Mouse (Mus musculus) midbrain, embryonic 12.5 days (tissue): ENCODE results near the gene Myl7. TPM values are rescaled to one million over a fixed set of nuclear protein-coding genes. Genes with fewer than 3 reads are reported as not detected.

Experiments used
- ATAC-seq: fragments of 200-750 bp; cut with Nextera tagmentation; 2 replicates; pipeline ENCODE4 v1.8.0; 2017; ENCODE audit warnings: low read depth, moderate TSS enrichment, moderate library complexity; ENCODE audit not compliant: low FRiP score
- H3K27ac ChIP-seq: fragments of 300-500 bp; sonication (generic); replicated peaks from 2 replicates; pipeline ENCODE4 v1.5.1; 2016; ENCODE audit warnings: mild to moderate bottlenecking
- H3K27me3 ChIP-seq: fragments of 300-500 bp; sonication (generic); 2 replicates; pipeline ENCODE4 v1.6.1; 2016; ENCODE audit warnings: mild to moderate bottlenecking
- H3K36me3 ChIP-seq: fragments of 300-500 bp; sonication (generic); 2 replicates; pipeline ENCODE4 v1.6.1; 2016
- H3K4me1 ChIP-seq: fragments of 300-500 bp; sonication (generic); 2 replicates; pipeline ENCODE4 v1.6.1; 2016
- H3K4me2 ChIP-seq: fragments of 300-500 bp; sonication (generic); replicated peaks from 2 replicates; pipeline ENCODE4 v1.6.1; 2016; ENCODE audit warnings: mild to moderate bottlenecking, moderate library complexity
- H3K4me3 ChIP-seq: fragments of 300-500 bp; sonication (generic); 2 replicates; pipeline ENCODE4 v1.5.1; 2016; ENCODE audit warnings: mild to moderate bottlenecking
- H3K9ac ChIP-seq: fragments of 300-500 bp; sonication (generic); replicated peaks from 2 replicates; pipeline ENCODE4 v1.6.1; 2016; ENCODE audit warnings: mild to moderate bottlenecking, moderate library complexity
- H3K9me3 ChIP-seq: fragments of 300-500 bp; sonication (generic); 2 replicates; pipeline ENCODE4 v1.6.1; 2016; ENCODE audit warnings: mild to moderate bottlenecking
- WGBS: fragments of 180-500 bp; shearing (Covaris S2); methylation state at CpG from one replicate; pipeline ENCODE4 v1.1.7; 2016; 5-methylcytosine and 5-hydroxymethylcytosine counted together
- polyA plus RNA-seq: library from polyadenylated mRNA; unstranded; fragments of >200 nt; fragmentation: Nextera tagmentation; extraction: Ambion mirVana; gene quantifications from 2 replicates; pipeline ENCODE4 v1.2.1, GENCODE M21; 2016

Myl7 gene
- polyA plus RNA-seq, 1 experiment from 2014 or later, result 1.2 TPM

DNA sequence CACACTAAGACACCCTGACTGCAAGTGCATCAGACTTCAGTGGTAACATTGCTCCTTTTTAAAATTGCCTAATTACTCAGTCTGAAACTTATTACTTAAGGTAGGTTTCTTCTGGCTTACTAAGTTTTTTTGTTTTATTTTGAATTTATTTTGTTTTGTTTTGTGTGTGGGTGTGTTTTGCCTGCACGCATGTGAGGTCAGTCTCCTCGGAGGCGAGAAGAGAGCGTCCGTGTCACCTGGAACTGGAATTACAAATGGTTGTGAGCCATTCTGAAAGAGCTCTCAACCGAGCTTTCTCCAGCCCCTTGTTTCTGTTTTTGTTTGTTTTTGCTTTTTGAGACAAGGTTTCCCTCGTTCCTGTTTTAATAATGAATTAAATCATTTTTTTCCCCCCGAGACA, 19.9 kb downstream of the Myl7 start:
- Histone ChIP-seq H3K4me1 (peaks cover 24% of the 10 kb centered on the region), H3K9ac (peak overlapping the region; percentile 59), H3K27me3 (no peaks in the 10 kb centered on the region), H3K4me3 (peak overlapping the region; percentile 66), H3K9me3 (no peaks in the 10 kb centered on the region), H3K4me2 (peak overlapping the region; percentile 61), H3K27ac (peak overlapping the region; percentile 81), H3K36me3 (peaks cover 28% of the 10 kb centered on the region)
- 50% methylated on average over 8 of the region's 8 CpGs for WGBS
- ATAC-seq, result no peak

DNA sequence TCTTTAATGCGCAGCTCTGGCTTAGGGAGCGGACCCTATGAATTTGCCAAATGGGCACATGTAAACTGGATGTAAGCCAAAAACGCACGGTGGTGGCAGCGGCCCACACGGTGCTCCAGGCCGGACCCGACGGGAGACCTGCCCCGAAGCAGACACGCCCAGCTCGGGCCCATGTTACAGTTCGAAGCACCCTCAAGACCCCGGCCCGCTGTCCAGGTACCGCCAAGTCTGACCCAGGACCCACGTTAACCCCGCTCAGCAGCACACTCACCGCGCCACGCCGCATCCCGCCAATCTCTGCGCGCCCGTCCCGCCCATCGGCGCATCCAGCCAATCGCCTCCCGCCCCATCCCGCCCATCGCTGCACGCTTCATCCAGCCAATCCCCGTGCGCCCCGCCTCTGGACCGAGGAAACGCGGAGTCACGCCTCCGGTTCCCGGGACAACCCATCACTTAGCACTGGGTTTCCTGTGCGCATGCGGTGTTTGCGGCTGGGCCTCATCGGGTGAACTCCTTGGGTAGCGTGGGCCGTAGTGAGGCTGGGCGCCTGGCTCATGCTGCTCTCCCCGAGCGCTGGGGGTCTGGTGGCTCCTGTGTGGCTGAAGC, 20.6 kb downstream of the Myl7 start, which contains the start of gene Pold2:
Pold2 (minus strand) TSS at position 372 of the 606 bp plus-strand sequence.
- H3K4me1 ChIP-seq, result peaks cover 24% of the 10 kb centered on the region
- H3K27ac ChIP-seq, result peak within 1 kb of the TSS; percentile 81
- ATAC-seq, result peak; percentile 99
- peak within 1 kb of the TSS; percentile 71 for H3K9ac ChIP-seq
- H3K9me3 ChIP-seq, result no peaks in the 10 kb centered on the region
- peak within 1 kb of the TSS; percentile 61 for H3K4me2 ChIP-seq
- under 1% methylated on average over 52 of the region's 52 CpGs for WGBS
- no peaks in the 10 kb centered on the region for H3K27me3 ChIP-seq
- H3K4me3 ChIP-seq, result peak within 1 kb of the TSS; percentile 66
- H3K36me3 ChIP-seq, result peaks cover 34% of the 10 kb centered on the region

DNA sequence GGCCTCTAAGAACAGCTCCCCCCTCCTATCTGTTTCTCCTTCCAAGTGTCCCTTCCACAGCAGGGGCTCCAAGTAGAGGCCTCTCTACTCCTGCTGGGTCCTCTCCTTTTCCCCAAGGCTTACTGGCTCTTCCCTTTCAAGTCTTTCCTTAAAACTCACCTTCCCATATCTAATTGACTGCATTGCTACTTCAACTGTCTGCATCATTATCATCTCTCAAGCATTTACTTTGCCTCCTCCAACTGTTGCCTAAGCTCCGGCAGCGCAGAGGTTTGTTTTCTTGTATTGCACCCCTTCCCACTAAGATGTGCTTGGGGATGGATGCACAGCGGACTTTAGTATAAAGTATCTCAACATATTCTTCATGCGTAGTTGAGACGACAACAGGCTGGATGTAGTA, 21.2 kb downstream of the Myl7 start:
- Histone ChIP-seq H3K27me3 (no peaks in the 10 kb centered on the region), H3K4me3 (peak overlapping the region; percentile 66), H3K4me1 (peaks cover 24% of the 10 kb centered on the region), H3K27ac (no peak overlapping the region), H3K9me3 (no peaks in the 10 kb centered on the region), H3K4me2 (peak overlapping the region; percentile 61), H3K9ac (peak overlapping the region; percentile 71; the same call in 1 of the 2 replicates), H3K36me3 (peaks cover 40% of the 10 kb centered on the region)
- 5% methylated on average over 5 of the region's 5 CpGs for WGBS
- ATAC-seq, result no peak

GRCm38 (mm10) chr11:5873192-5873591, 25.4 kb downstream of the Myl7 start:
- Histone ChIP-seq H3K9me3 (no peaks in the 10 kb centered on the region), H3K27ac (no peak overlapping the region), H3K4me1 (peaks cover 18% of the 10 kb centered on the region), H3K4me3 (no peak overlapping the region), H3K36me3 (peaks cover 70% of the 10 kb centered on the region), H3K27me3 (no peaks in the 10 kb centered on the region), H3K4me2 (no peak overlapping the region), H3K9ac (no peak overlapping the region)
- 97% methylated on average over 9 of the region's 9 CpGs for WGBS
- no peak for ATAC-seq

GRCm38 (mm10) chr11:5872707-5873106, 25.9 kb downstream of the Myl7 start:
- no peak overlapping the region for H3K4me2 ChIP-seq
- H3K4me1 ChIP-seq, result peaks cover 18% of the 10 kb centered on the region
- H3K27me3 ChIP-seq, result no peaks in the 10 kb centered on the region
- no peak overlapping the region for H3K4me3 ChIP-seq
- H3K9me3 ChIP-seq, result no peaks in the 10 kb centered on the region
- H3K27ac ChIP-seq, result no peak overlapping the region
- no peak for ATAC-seq
- 95% methylated on average over 11 of the region's 11 CpGs for WGBS
- H3K9ac ChIP-seq, result no peak overlapping the region
- H3K36me3 ChIP-seq, result peaks cover 70% of the 10 kb centered on the region

- WGBS, result 94% methylated on average over 16 of the region's 16 CpGs
- no peak overlapping the region for H3K27ac ChIP-seq
- no peak overlapping the region for H3K4me3 ChIP-seq
- H3K27me3 ChIP-seq, result no peaks in the 10 kb centered on the region
- H3K36me3 ChIP-seq, result peaks cover 56% of the 10 kb centered on the region
- no peaks in the 10 kb centered on the region for H3K9me3 ChIP-seq
- no peaks in the 10 kb centered on the region for H3K4me1 ChIP-seq
- H3K9ac ChIP-seq, result no peak overlapping the region
- ATAC-seq, result no peak
- H3K4me2 ChIP-seq, result no peak overlapping the region
Measured at GRCm38 (mm10) chr11:5870069-5870468, 28.5 kb downstream of the Myl7 start.

DNA sequence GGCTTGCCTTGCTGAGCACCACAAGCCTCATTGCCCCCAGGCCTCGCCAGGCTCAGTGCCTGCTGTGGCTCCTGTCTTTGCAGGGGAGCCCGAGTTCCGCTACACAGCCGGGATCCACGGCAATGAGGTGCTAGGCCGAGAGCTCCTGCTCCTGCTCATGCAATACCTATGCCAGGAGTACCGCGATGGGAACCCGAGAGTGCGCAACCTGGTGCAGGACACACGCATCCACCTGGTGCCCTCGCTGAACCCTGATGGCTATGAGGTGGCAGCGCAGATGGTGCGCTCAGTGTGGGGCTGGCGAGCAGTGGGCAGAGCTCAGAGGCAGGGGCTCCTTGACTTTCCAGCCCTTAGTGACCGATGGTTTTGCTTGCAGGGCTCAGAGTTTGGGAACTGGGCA, 29.3 kb downstream of the Myl7 start:
- WGBS, result 96% methylated on average over 16 of the region's 16 CpGs
- H3K27me3 ChIP-seq, result peaks cover 5% of the 10 kb centered on the region; the same call in 1 of the 2 replicates
- ATAC-seq, result no peak
- H3K9ac ChIP-seq, result no peak overlapping the region
- H3K36me3 ChIP-seq, result peaks cover 48% of the 10 kb centered on the region
- no peak overlapping the region for H3K4me2 ChIP-seq
- no peak overlapping the region for H3K27ac ChIP-seq
- H3K4me3 ChIP-seq, result no peak overlapping the region
- H3K4me1 ChIP-seq, result no peaks in the 10 kb centered on the region
- no peaks in the 10 kb centered on the region for H3K9me3 ChIP-seq

DNA sequence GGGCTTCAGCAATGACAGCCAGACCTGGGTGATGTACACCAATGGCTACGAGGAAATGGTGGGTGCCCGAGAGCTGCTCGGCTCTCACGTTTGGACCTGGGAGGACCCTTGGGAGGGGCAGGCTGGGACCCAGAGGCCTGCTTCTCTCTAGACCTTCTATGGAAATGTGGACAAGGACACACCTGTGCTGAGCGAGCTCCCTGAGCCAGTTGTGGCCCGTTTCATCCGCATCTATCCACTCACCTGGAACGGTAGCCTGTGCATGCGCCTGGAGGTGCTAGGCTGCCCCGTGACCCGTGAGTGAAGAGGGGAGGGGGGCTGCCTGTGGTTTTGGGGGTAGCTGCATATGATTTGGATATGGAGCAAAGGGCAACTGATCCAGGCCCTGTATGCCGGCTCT, 30.3 kb downstream of the Myl7 start:
- H3K4me2 ChIP-seq, result no peak overlapping the region
- 85% methylated on average over 12 of the region's 12 CpGs for WGBS
- H3K9ac ChIP-seq, result no peak overlapping the region
- H3K27me3 ChIP-seq, result peaks cover 15% of the 10 kb centered on the region
- no peaks in the 10 kb centered on the region for H3K4me1 ChIP-seq
- H3K9me3 ChIP-seq, result no peaks in the 10 kb centered on the region
- no peak overlapping the region for H3K27ac ChIP-seq
- ATAC-seq, result no peak
- no peak overlapping the region for H3K4me3 ChIP-seq
- H3K36me3 ChIP-seq, result peaks cover 38% of the 10 kb centered on the region

- Histone ChIP-seq H3K4me3 (no peak overlapping the region), H3K27ac (no peak overlapping the region), H3K4me2 (no peak overlapping the region), H3K9ac (no peak overlapping the region), H3K9me3 (no peaks in the 10 kb centered on the region), H3K36me3 (peaks cover 27% of the 10 kb centered on the region), H3K27me3 (peaks cover 27% of the 10 kb centered on the region), H3K4me1 (0 out of 2 replicates have a peak, but pooled peaks cover 2% of the 10 kb centered on the region)
- ATAC-seq, result no peak
- 93% methylated on average over 2 of the region's 2 CpGs for WGBS
Measured at GRCm38 (mm10) chr11:5867196-5867595, 31.4 kb downstream of the Myl7 start.

DNA sequence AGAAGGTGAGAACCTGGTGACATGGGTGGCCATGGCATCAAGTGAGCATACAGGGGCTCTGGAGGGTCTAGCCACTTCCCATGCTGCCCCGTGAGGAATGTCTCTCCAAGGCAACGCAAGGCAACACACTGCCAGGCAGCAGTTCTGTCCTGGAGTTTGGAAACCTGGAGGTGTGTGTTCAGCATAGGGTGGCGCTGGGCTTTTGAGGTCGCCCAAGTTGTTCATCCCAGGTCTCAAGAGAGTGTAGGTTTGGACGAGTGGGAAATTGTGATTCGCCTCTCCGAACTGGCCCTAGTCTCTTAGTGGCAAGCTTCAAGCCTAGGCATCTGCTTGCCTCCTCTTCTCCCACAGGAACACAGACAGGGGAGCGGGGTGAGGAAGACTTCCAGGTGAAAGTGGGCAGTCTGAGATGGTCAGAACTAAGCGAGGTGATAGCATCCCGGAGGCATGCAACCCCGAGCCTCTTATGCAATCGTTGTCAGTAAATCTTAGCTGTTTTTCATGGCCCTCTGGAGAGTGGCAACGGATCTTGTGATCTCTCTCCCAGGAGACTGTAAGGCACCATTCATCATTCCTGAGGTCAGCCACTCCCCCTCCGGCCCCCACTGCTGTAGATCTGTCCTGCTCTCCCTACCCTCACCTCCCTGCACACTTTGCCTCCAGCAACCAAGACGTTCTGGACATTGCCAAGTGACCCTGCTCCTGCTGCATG, 36.0 kb downstream of the Myl7 start:
- Histone ChIP-seq H3K4me3 (peak overlapping the region; percentile 37), H3K36me3 (no peaks in the 10 kb centered on the region), H3K4me2 (peak overlapping the region; percentile 54), H3K4me1 (peaks cover 13% of the 10 kb centered on the region), H3K9me3 (no peaks in the 10 kb centered on the region), H3K27ac (no peak overlapping the region), H3K9ac (peak overlapping the region; percentile 51; the same call in 1 of the 2 replicates), H3K27me3 (peaks cover 56% of the 10 kb centered on the region)
- WGBS, result 38% methylated on average over 15 of the region's 15 CpGs
- ATAC-seq, result no peak

DNA sequence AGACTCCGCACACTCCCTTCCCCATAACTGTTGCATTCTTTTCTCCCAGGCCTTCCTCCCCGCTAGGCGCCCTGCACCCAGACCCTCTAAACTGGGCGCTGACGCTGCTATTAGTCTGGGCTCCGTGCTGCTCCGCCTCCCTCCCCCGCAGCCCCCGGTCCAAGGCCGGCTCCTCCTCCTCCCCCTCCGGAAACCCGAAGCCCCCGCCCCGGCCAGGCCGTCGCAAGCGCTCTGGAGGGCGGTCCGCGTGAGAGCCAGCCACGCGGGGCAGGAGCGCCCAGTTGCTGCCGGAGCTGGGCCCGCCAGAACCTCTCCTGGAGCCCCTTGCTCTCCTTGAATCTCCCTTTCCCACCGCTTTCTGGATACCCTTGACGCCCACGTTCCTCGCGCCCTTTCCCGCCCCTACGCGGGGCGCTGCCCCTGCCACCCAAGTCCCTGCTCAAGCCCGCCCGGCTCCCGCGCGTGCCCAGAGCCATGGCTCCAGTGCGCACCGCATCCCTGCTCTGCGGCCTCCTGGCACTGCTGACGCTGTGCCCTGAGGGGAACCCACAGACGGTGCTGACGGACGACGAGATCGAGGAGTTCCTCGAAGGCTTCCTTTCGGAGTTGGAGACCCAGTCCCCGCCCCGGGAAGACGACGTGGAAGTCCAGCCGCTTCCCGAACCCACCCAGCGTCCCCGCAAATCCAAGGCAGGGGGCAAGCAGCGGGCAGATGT, 36.7 kb downstream of the Myl7 start, which contains the start of gene Aebp1:
Aebp1 (plus strand) TSS at position 270 of the 716 bp plus-strand sequence.
- Histone ChIP-seq H3K36me3 (no peaks in the 10 kb centered on the region), H3K4me1 (peaks cover 13% of the 10 kb centered on the region), H3K27me3 (peaks cover 56% of the 10 kb centered on the region), H3K9ac (peak within 1 kb of the TSS; percentile 51), H3K4me3 (peak within 1 kb of the TSS; percentile 37), H3K4me2 (peak within 1 kb of the TSS; percentile 54), H3K27ac (no peak within 1 kb of the TSS), H3K9me3 (no peaks in the 10 kb centered on the region)
- no peak for ATAC-seq
- WGBS, result 3% methylated on average over 57 of the region's 59 CpGs

DNA sequence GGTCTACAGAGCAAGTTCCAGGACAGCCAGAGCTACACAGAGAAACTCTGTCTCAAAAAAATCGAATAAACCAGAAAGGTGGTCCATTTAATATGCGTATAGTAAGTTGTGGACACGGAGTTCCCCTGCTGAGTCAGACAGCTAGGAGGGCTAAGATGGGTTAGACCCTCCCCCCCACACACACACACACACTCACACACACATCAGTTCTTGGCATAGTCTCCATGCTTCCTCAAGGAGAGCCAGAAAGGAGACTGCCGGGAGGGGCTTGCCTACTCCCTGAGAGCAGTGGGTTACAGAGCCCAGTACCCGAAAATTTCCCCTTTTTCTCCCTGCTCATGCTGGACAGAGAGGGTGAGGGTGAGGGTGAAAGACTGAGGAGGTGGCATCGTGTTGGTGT, 37.9 kb downstream of the Myl7 start:
- Histone ChIP-seq H3K9me3 (no peaks in the 10 kb centered on the region), H3K27ac (no peak overlapping the region), H3K4me2 (no peak overlapping the region), H3K4me3 (no peak overlapping the region), H3K27me3 (peaks cover 56% of the 10 kb centered on the region), H3K4me1 (peaks cover 13% of the 10 kb centered on the region), H3K36me3 (no peaks in the 10 kb centered on the region), H3K9ac (no peak overlapping the region)
- ATAC-seq, result no peak
- 67% methylated on average over 6 of the region's 6 CpGs for WGBS
